Mouse (Mus musculus) cortical plate, adult 2 months (tissue): ENCODE data around the gene Dcun1d4.

Experiments
- CTCF ChIP-seq: fragments of 200-500 bp; IDR thresholded peaks from 2 replicates; pipeline ENCODE4 v1.5.1; 2011; ENCODE audit warnings: mild to moderate bottlenecking, control low read depth, low read length; ENCODE audit not compliant: insufficient read depth; ENCODE audit errors: extremely low read depth
- POLR2A ChIP-seq: fragments of 200-500 bp; IDR thresholded peaks from 2 replicates; pipeline ENCODE4 v1.6.1; 2011; ENCODE audit warnings: mild to moderate bottlenecking, low read length, control low read depth; ENCODE audit not compliant: insufficient read depth; ENCODE audit errors: extremely low read depth

DNA sequence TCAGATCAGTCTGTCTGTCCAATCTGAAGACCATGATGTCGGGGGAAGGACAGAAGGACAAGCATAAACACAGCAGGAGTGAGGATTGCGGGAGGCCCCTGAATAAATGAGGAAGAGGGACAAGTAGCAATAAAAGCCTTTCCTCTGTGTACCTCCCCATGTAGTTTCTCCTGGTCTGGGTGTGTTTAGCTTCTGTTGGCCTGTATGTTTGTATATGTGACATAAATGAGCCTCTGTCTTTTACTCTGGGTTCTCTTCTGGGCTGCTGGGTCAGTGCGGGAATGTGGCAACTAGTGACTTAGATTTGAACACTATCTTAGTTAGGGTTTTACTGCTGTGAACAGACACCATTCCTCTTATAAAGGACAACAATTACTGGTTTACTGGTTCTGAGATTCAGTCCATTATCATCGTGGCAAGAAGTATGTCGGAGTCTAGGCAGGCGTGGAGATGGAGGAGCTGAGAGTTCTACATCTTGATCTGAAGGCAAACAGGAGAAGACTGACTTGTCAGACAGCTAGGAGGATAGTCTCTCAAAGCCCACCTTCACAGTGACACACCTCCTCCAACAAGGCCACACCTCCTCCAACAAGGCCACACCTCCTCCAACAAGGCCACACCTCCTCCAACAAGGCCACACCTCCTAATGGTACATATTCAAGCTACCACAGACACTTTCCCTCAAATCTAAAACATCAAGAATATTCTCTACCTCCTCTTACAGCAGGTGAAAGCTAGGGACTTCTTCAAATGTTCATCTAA lies 90.8 kb downstream of the Dcun1d4 start:
- TF ChIP-seq CTCF (no peak), POLR2A (no peak)
